ENCODE assay signal across 35 mouse cellular contexts in genomic region chr1:33031991-33032390, GRCm38 (mm10).
"Had no signal": no experiment of that assay in that cellular context is flagged by ENCODE, and none has a peak within 500 bp of the region (broad histone marks: within the 10 kb centered on the region; RNA-seq: fewer than 3 reads in every experiment).

No protein-coding gene starts in this region.

- ATAC-seq: hindbrain, embryonic 16.5 days; hindbrain, postnatal 0 days; inflammation-experienced regulatory T-cells, adult 6 months; intestine, embryonic 15.5 days; intestine, embryonic 16.5 days; intestine, postnatal 0 days had no signal

- H3K4me3 ChIP-seq: heart, adult 2 months; heart, embryonic 10.5 days; heart, embryonic 12.5 days; heart, embryonic 13.5 days; heart, embryonic 15.5 days; hindbrain, embryonic 10.5 days; hindbrain, embryonic 12.5 days; hindbrain, embryonic 13.5 days; hindbrain, embryonic 15.5 days; intestine, embryonic 15.5 days; kidney, embryonic 15.5 days; layer of hippocampus, adult 2 months had no signal

- H3K9me3 ChIP-seq: heart, embryonic 10.5 days; heart, embryonic 12.5 days; heart, embryonic 13.5 days; heart, embryonic 15.5 days; hindbrain, embryonic 10.5 days; hindbrain, embryonic 12.5 days; hindbrain, embryonic 13.5 days; hindbrain, embryonic 15.5 days; intestine, embryonic 15.5 days; kidney, embryonic 15.5 days had no signal

- H3K27ac ChIP-seq: heart, adult 2 months; heart, embryonic 10.5 days; heart, embryonic 13.5 days; heart, embryonic 15.5 days; hindbrain, embryonic 10.5 days; hindbrain, embryonic 12.5 days; hindbrain, embryonic 13.5 days; hindbrain, embryonic 14.5 days; hindbrain, embryonic 15.5 days; hindbrain, postnatal 0 days; intestine, embryonic 15.5 days; kidney, embryonic 15.5 days; kidney, postnatal 0 days; layer of hippocampus, adult 2 months had no signal

- H3K36me3 ChIP-seq: heart, embryonic 10.5 days; heart, embryonic 12.5 days; heart, embryonic 13.5 days; heart, embryonic 15.5 days; hindbrain, embryonic 10.5 days; hindbrain, embryonic 12.5 days; hindbrain, embryonic 13.5 days; hindbrain, embryonic 15.5 days; intestine, embryonic 15.5 days; kidney, embryonic 15.5 days had no signal

- H3K4me2 ChIP-seq: heart, embryonic 11.5 days; heart, embryonic 12.5 days; heart, embryonic 13.5 days; heart, embryonic 15.5 days; hindbrain, embryonic 12.5 days; hindbrain, embryonic 13.5 days; hindbrain, embryonic 14.5 days; hindbrain, embryonic 15.5 days; intestine, embryonic 15.5 days; kidney, embryonic 15.5 days had no signal

- H3K4me1 ChIP-seq: heart, embryonic 10.5 days; heart, embryonic 12.5 days; heart, embryonic 13.5 days; heart, embryonic 15.5 days; intestine, embryonic 15.5 days; kidney, embryonic 15.5 days had no signal

- H3K27me3 ChIP-seq: heart, embryonic 12.5 days; heart, embryonic 13.5 days; heart, embryonic 15.5 days; hindbrain, embryonic 12.5 days; hindbrain, embryonic 13.5 days; hindbrain, embryonic 15.5 days; intestine, embryonic 15.5 days; kidney, embryonic 15.5 days had no signal

- H3K9ac ChIP-seq: heart, embryonic 12.5 days; heart, embryonic 13.5 days; heart, embryonic 15.5 days; hindbrain, embryonic 12.5 days; hindbrain, embryonic 13.5 days; hindbrain, embryonic 14.5 days; hindbrain, embryonic 15.5 days; intestine, embryonic 15.5 days; kidney, embryonic 15.5 days had no signal

- DNase-seq: heart, adult 2 months; heart, postnatal 10 days; heart, postnatal 14 days; heart, postnatal 36 days; heart, postnatal 4 days; kidney, adult 11 months; kidney, adult 18-20 months; kidney, adult 8-10 months; kidney, adult 9 months; kidney, postnatal 10 days; kidney, postnatal 14 days; kidney, postnatal 25 days; kidney, postnatal 36 days; kidney, postnatal 4 days; layer of hippocampus, adult 9-11 months; layer of hippocampus, postnatal 36 days had no signal
